Mouse (Mus musculus) kidney, adult 9 months (tissue): ENCODE results near the gene Tlcd1.
A peak's percentile ranks its signal among the peaks of the same experiment; 100 is the strongest.

Source experiments
- DNase-seq: peaks from one replicate; pipeline ENCODE4 v3.0.0; 2022

Tlcd1 gene

DNA sequence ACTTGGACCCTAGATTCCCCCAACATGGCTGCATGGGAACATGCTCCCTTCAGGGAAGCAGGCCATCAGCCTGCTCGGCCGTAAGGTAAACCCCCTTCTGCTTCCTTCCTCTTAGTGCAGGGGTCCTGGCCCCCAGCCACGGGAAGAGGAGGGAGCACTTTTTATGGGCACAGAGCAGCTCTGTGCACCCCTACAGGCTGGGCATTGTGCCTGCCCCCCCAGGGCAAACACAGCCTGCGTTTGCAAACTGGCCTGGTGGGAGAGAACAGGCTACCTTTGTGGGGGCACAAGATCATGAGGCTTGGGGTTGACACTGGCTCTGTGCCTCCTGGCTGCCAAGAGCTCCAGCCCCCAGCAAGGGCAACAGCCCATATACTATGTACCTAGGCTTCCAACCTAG is 14.5 kb upstream of the Tlcd1 start:
- DNase-seq = no peak

DNA sequence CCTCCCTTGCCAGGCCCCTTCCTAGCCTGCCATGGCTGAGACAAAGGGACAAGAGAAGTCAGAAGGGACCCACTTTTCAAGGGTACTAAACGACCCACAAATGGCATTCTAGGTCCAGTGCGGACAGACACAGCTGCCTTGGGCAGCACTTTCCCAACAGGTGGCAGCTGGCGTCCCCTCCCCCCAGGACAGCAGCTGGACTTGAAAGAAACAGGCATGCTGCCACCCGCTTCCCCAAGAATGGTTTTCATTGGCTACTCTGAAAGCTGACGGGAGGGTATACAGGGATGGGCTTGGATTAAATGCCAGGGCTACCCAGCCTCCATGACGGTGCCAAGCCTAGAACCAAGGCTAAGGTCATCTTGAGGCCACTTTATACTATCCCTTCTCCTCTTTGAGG is 14.0 kb upstream of the Tlcd1 start:
- DNase-seq = no peak

- DNase-seq = no peak
Measured at GRCm38 (mm10) chr11:78163045-78163444, 13.5 kb upstream of the Tlcd1 start.

GRCm38 (mm10) chr11:78163681-78164603 is 12.6 kb upstream of the Tlcd1 start:
- peak; percentile 79 for DNase-seq

- no peak for DNase-seq
Measured at GRCm38 (mm10) chr11:78164604-78164923, 11.9 kb upstream of the Tlcd1 start.

DNA sequence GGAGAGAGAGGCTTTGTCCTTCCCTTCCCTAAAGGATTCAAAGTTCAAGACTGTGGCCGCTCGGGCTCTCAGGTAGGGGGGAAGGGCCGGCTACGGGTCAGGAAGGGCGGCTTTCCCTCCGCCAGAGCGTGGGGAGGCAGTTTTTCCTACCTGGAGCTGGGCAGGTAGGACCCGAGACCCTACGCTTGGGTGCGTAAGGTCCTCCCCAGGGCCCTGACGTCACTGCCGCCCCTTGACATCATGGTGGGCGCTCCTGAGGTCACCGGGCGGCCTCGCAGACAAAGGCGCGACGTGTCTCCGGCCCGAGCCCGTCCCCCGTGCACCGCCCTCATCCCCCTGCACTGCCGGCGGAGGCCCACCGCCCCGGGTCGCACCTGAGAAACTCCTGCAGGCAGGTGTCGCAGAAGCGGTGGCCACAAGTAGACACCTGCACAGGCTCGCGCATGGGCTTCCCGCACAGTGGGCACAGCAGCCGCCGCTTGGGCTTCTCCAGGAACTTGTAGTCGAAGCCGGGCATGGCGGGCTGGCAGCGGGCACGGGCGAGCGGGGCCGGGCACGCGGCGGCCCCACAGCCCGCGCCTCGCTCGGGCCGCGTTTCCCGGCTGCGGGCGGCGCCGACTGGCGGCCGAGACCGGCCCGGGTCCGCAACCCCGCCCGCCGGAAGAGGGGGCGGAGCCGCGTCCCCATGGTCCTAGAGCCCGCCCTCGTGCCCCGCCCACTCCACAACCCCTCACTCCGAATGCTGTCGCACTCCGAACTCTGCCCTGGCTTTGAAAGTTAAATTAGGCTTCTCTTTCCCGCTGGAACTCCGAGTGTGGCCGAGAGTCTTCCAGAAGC is 11.4 kb upstream of the Tlcd1 start, which contains the start of gene Traf4:
Traf4 (minus strand) TSS at position 666 of the 837 bp plus-strand sequence.
- peak; percentile 80 for DNase-seq

DNA sequence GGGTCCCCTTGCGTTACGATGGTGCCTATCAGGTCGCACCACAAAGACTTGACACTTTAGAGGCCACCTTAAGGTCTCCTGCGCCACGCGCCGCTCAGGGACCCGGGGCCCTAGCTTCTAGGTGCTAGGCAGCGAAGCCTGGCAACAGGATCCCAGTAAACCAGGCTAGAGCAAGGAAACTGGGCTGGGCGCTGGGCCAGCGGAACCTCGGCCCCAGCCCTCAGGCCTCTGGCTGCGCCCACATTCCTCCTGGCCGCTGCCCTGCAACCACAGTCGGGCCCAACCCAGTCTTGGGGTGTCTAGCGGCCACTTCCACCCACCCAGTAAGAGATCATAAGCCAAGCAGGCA is 10.8 kb upstream of the Tlcd1 start:
- DNase-seq = peak; percentile 89

DNA sequence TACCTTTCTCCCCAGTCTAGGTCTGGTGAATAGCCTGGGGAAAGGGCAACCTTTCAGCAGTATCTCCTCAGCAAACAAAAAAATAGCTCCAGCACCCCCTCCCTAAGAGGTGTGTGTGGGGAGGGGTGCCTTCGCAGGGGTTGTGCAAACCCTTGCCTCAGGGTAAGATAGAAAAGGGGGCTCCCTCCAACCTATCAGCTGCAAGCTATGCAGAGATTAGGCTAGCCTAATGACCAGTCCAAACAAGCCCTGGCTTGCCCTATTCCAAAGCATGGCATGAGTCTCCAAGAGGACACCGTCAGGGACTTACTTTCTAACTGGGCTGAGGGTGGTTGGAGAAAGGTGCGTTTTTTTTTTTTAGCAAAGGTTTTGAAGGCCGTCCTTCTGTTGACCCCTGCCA is 10.3 kb upstream of the Tlcd1 start:
- no peak for DNase-seq

DNA sequence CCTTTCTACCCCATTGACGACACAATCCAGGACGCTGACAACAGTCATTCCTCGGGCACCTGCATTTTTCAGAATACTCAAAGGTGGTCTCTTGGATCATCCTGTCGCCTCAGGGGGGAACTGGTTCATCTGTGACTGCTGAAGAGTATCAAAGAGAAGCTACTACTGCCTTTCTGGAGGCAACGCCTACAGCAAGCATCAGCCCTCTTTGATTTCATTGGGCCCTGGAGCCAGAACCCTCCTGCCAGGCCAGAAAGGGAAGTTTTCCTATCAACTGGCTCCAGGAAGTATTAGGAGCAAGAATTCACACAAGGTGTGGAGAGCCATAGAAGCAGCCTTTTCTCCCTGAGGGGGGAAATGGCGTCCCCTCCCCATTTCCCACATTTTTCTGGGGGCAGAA is 9.9 kb upstream of the Tlcd1 start:
- DNase-seq = no peak

GRCm38 (mm10) chr11:78167257-78167959 is 9.1 kb upstream of the Tlcd1 start:
- no peak for DNase-seq

- no peak for DNase-seq
Measured at GRCm38 (mm10) chr11:78168541-78169468, 7.7 kb upstream of the Tlcd1 start.

- DNase-seq = no peak
Measured at GRCm38 (mm10) chr11:78170306-78170705, 6.2 kb upstream of the Tlcd1 start.

DNA sequence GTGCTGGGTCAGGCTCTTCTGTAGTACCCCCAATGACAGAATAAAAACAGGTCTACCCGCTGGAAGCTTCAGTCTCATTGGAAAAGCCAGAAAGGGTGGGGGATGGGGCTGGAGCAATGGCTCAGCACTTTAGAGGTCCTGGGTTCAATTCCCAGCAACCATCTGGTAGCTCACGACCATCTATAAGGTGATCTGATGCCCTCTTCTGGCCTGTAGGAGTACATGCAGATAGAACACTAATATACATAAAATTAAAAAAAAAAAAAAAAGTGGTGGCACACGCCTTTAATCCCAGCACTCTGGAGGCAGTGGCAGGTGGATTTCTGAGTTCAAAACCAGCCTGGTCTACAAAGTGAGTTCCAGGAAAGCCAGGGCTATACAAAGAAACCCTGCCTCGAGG is 5.2 kb upstream of the Tlcd1 start:
- DNase-seq = no peak

DNA sequence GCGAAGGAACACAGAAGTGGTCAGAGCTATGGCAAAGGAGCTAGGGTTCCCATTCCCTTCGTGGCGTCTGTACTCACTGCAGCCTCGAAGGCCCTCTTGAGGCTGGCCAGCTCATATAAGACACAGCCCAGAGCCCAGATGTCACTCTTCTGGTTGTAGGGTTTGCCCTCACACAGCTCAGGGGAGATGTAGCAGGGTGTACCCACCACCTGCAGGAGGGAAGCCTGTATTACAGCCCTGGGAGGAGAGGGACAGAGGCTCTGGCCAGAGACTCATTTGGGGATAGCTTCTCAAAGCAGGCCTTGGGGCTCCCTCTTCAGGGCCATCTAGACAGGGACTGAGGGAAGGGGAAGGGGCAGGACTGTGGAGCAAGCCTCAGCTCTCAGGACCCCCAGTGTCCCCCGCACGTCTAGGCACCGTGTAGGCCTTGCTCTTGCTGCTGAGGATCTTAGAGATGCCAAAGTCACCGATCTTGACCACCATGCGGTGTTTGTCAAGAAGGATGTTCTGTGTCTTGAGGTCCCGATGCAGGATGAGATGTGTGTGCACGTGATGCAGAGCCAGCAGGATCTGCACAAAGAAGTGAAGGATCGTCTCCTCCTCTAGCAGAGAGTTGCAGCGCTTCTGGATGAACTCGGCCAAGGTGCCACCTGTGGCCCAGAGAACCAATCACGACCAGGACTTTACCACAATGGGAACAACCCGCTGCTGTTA is 4.3 kb upstream of the Tlcd1 start:
- no peak for DNase-seq

DNA sequence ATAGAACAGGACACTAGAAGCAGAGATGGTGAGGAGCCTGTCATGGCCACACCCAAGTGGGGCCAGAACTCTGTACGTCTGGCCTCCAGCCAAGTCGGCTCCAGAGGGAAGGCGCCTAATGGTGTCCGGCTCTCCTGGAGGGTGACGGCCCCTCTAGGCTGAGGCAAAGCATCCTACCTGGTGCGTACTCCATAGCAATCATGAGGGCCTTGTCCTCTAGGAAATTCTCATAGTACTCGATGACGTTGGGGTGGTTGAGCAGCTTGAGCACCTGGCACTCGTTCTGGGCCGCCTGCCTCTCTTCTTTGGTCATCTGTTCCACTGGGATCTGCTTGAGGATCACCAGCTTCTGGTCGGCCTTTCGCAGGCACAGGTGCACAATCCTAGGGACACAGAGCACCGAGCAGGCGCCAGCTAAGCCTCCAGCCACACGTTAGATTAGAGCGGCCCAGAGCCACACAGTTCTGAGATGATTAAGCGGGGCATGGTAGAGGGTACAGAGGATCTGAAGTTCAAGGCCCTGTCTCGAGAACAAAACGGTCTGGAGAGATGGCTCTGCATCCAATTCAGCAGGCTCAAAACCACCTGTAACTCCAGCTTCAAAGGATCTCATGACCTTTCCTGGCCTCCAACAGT is 3.6 kb upstream of the Tlcd1 start:
- DNase-seq = no peak

DNA sequence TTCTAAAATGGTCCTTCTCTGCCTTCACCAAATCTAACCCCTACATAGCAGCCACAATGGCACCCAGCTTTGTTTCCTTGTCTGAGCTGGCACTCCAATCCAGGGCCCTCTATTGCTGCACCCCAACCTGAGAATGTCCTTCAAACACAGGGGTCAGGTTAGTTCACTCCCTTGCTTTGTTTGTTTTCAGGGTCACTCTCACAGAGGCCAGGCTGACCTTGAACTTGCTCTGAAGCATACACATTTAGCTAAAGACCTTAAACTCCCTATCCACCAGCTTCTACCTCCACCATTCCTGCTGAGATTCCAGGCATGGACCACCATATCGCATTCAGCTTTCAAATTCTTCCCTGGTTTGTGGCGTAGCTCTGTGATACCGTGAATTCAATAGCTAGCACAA is 2.0 kb upstream of the Tlcd1 start:
- DNase-seq = no peak

GRCm38 (mm10) chr11:78175771-78176401 is 625 bp upstream of the Tlcd1 start:
- DNase-seq = no peak

- DNase-seq = no peak
Measured at GRCm38 (mm10) chr11:78176905-78177331, 407 bp downstream of the Tlcd1 start.

- DNase-seq = peak; percentile 96
Measured at GRCm38 (mm10) chr11:78177437-78177836, 926 bp downstream of the Tlcd1 start.
